Mouse (Mus musculus): ENCODE measurements at regions not wholly inside any gene's neighbourhood (a gene's known extent, or its start where the extent isn't known, plus 50 kb on each side); places are given as distances from the start of the nearest gene placed in this dataset.

DNA sequence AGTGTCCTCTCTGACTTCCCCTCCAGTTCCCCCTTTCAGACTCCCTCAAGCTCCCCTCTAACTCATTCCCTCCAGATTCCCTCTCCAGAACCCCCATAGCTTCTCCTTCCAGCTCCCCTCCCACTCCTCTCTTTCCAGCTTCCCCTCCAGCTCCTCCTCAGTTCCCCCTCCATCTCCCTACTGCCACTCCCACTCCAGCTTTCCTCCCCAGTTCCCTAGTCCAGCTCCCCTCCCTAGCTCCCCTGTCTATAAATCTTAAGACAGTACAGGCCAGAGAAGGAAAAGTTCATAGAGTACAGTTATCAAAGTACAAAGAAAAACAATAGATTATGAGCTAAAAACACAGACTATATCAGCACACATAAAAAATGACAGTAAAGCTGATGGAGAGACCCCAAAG is 173.6 kb upstream of the Dcbld2 start:
- H3K27me3 ChIP-seq (ENCODE audit: control insufficient read depth, insufficient read depth, low read length), result no peaks in the 10 kb centered on the region
- no peaks in the 10 kb centered on the region for H3K36me3 ChIP-seq (ENCODE audit: control insufficient read depth, insufficient read depth, low read length)

DNA sequence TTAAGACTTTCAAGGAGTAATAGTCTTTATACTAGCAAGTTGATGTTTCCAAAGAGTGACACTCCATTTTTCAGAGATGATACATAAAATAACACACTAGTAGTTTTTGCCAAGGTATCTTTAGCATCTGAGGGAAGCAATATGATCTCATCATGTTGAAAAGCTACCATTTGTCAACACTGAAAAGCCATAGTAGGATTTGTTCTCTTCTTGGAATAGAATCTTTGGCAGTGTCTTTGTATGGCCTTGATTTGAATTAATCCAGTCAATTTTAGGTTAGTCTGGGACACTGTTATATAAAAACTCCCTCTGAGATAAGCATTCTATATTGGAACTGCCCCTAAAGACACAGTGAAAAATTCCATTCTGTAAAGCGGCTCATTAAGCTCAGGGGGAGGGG is 171.4 kb upstream of the Dcbld2 start:
- H3K27me3 ChIP-seq (ENCODE audit: control insufficient read depth, insufficient read depth, low read length), result no peaks in the 10 kb centered on the region
- no peaks in the 10 kb centered on the region for H3K36me3 ChIP-seq (ENCODE audit: control insufficient read depth, insufficient read depth, low read length)
- no peaks in the 10 kb centered on the region for H3K9me3 ChIP-seq (ENCODE audit: control insufficient read depth, low read length)
- no peak overlapping the region for H3K4me3 ChIP-seq (ENCODE audit: low read depth, low read length)
- H3K4me1 ChIP-seq (ENCODE audit: control insufficient read depth, insufficient read depth, low read length), result no peaks in the 10 kb centered on the region
- no peak overlapping the region for H3K4me2 ChIP-seq (ENCODE audit: low read depth, severe bottlenecking)
- no peak for DNase-seq (ENCODE audit: low spot score)
- no peak for ATAC-seq (ENCODE audit: insufficient number of reproducible peaks, low FRiP score, low TSS enrichment, low read depth)
- H3K9ac ChIP-seq (ENCODE audit: low read length), result no peak overlapping the region
- H3K27ac ChIP-seq (replicated peaks; ENCODE audit: low read depth, low read length), result no peak overlapping the region
- 86% methylated on average over 1 of the region's 1 CpGs for WGBS

More for the DNA sequence above, 173.6 kb upstream of the Dcbld2 start:
- Histone ChIP-seq H3K9ac (ENCODE audit: low read length) (no peak overlapping the region), H3K4me1 (ENCODE audit: control insufficient read depth, insufficient read depth, low read length) (no peaks in the 10 kb centered on the region), H3K27ac (replicated peaks; ENCODE audit: low read depth, low read length) (no peak overlapping the region), H3K4me2 (ENCODE audit: low read depth, severe bottlenecking) (no peak overlapping the region), H3K9me3 (ENCODE audit: control insufficient read depth, low read length) (no peaks in the 10 kb centered on the region), H3K4me3 (ENCODE audit: low read depth, low read length) (no peak overlapping the region)
- DNase-seq (ENCODE audit: low spot score), result no peak
- no peak for ATAC-seq (ENCODE audit: insufficient number of reproducible peaks, low FRiP score, low TSS enrichment, low read depth)

DNA sequence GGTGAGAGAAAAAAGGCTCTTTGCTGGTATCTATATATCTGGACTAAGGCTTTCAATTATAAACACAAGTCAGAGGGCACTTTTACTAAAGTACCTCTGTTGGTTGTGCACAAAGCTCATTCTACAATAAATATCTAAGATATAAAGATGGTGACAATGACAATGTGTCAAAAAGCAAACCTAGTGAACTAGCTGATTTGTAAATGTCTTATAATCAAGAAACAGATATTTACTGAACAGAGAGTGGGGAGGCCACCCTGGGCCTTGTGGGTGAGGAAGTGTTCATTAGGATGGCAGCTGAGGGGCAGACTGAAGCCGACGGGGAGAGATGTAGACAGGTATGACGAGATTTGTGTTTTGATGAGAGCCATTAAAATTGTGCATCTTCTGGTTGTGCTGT is 132.0 kb upstream of the Dcbld2 start:
- no peaks in the 10 kb centered on the region for H3K9me3 ChIP-seq (ENCODE audit: control insufficient read depth, low read length)
- 87% methylated on average over 3 of the region's 3 CpGs for WGBS

GRCm38 (mm10) chr16:58281474-58281873 is 126.8 kb upstream of the Dcbld2 start:
- no peak overlapping the region for H3K4me3 ChIP-seq (ENCODE audit: low read depth, low read length)
- no peak overlapping the region for H3K9ac ChIP-seq (ENCODE audit: low read length)

More for the DNA sequence above, 132.0 kb upstream of the Dcbld2 start:
- no peak for ATAC-seq (ENCODE audit: insufficient number of reproducible peaks, low FRiP score, low TSS enrichment, low read depth)
- no peaks in the 10 kb centered on the region for H3K36me3 ChIP-seq (ENCODE audit: control insufficient read depth, insufficient read depth, low read length)
- no peak overlapping the region for H3K9ac ChIP-seq (ENCODE audit: low read length)
- H3K27me3 ChIP-seq (ENCODE audit: control insufficient read depth, insufficient read depth, low read length), result no peaks in the 10 kb centered on the region
- H3K27ac ChIP-seq (replicated peaks; ENCODE audit: low read depth, low read length), result no peak overlapping the region
- H3K4me1 ChIP-seq (ENCODE audit: control insufficient read depth, insufficient read depth, low read length), result no peaks in the 10 kb centered on the region
- DNase-seq (ENCODE audit: low spot score), result no peak
- H3K4me3 ChIP-seq (ENCODE audit: low read depth, low read length), result no peak overlapping the region
- no peak overlapping the region for H3K4me2 ChIP-seq (ENCODE audit: low read depth, severe bottlenecking)

GRCm38 (mm10) chr16:58294457-58294856 is 113.8 kb upstream of the Dcbld2 start:
- Histone ChIP-seq H3K9ac (ENCODE audit: low read length) (no peak overlapping the region), H3K27me3 (ENCODE audit: control insufficient read depth, insufficient read depth, low read length) (no peaks in the 10 kb centered on the region), H3K27ac (replicated peaks; ENCODE audit: low read depth, low read length) (no peak overlapping the region), H3K4me2 (ENCODE audit: low read depth, severe bottlenecking) (no peak overlapping the region), H3K4me3 (ENCODE audit: low read depth, low read length) (no peak overlapping the region), H3K4me1 (ENCODE audit: control insufficient read depth, insufficient read depth, low read length) (no peaks in the 10 kb centered on the region), H3K9me3 (ENCODE audit: control insufficient read depth, low read length) (no peaks in the 10 kb centered on the region), H3K36me3 (ENCODE audit: control insufficient read depth, insufficient read depth, low read length) (no peaks in the 10 kb centered on the region)
- ATAC-seq (ENCODE audit: insufficient number of reproducible peaks, low FRiP score, low TSS enrichment, low read depth) (no peak), DNase-seq (ENCODE audit: low spot score) (no peak)
- WGBS, result 90% methylated on average over 3 of the region's 3 CpGs

More at GRCm38 (mm10) chr16:58281474-58281873, 126.8 kb upstream of the Dcbld2 start:
- no peaks in the 10 kb centered on the region for H3K4me1 ChIP-seq (ENCODE audit: control insufficient read depth, insufficient read depth, low read length)
- no peaks in the 10 kb centered on the region for H3K27me3 ChIP-seq (ENCODE audit: control insufficient read depth, insufficient read depth, low read length)
- ATAC-seq (ENCODE audit: insufficient number of reproducible peaks, low FRiP score, low TSS enrichment, low read depth) (no peak), DNase-seq (ENCODE audit: low spot score) (no peak)
- H3K27ac ChIP-seq (replicated peaks; ENCODE audit: low read depth, low read length), result no peak overlapping the region
- H3K36me3 ChIP-seq (ENCODE audit: control insufficient read depth, insufficient read depth, low read length), result no peaks in the 10 kb centered on the region
- H3K9me3 ChIP-seq (ENCODE audit: control insufficient read depth, low read length), result no peaks in the 10 kb centered on the region
- H3K4me2 ChIP-seq (ENCODE audit: low read depth, severe bottlenecking), result no peak overlapping the region
- WGBS, result 52% methylated on average over 3 of the region's 3 CpGs

DNA sequence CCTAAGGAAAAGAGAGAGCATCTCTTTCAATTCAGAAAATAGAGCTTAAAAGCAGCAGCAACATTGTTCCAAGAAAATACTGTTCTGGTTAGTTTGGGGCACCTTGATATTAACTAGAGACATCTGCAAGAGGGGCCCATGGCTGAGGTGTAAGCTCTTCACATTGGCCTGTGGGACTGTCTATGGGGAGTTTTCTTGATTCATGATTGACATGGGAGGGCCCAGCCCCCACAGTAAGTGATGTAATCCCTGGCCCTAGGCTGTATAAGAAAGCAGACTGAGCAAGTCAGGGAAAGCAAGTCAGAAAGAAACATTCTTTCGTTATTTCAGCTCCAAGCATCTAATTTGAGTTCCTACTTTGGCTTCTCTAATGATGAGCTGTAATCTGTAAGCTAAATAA is 113.1 kb upstream of the Dcbld2 start:
- no peak overlapping the region for H3K4me3 ChIP-seq (ENCODE audit: low read depth, low read length)
- H3K4me2 ChIP-seq (ENCODE audit: low read depth, severe bottlenecking), result no peak overlapping the region
- H3K9ac ChIP-seq (ENCODE audit: low read length), result no peak overlapping the region
- ATAC-seq (ENCODE audit: insufficient number of reproducible peaks, low FRiP score, low TSS enrichment, low read depth), result no peak
- no peak for DNase-seq (ENCODE audit: low spot score)
- H3K27me3 ChIP-seq (ENCODE audit: control insufficient read depth, insufficient read depth, low read length), result no peaks in the 10 kb centered on the region
- 88% methylated on average over 1 of the region's 1 CpGs for whole genome bisulfite sequencing
- no peaks in the 10 kb centered on the region for H3K9me3 ChIP-seq (ENCODE audit: control insufficient read depth, low read length)
- no peak overlapping the region for H3K27ac ChIP-seq (replicated peaks; ENCODE audit: low read depth, low read length)
- no peaks in the 10 kb centered on the region for H3K36me3 ChIP-seq (ENCODE audit: control insufficient read depth, insufficient read depth, low read length)
- H3K4me1 ChIP-seq (ENCODE audit: control insufficient read depth, insufficient read depth, low read length), result no peaks in the 10 kb centered on the region

- DNase-seq (ENCODE audit: low spot score), result peak; percentile 73
- H3K27me3 ChIP-seq (ENCODE audit: control insufficient read depth, insufficient read depth, low read length), result no peaks in the 10 kb centered on the region
- no peaks in the 10 kb centered on the region for H3K9me3 ChIP-seq (ENCODE audit: control insufficient read depth, low read length)
- no peak overlapping the region for H3K9ac ChIP-seq (ENCODE audit: low read length)
- H3K36me3 ChIP-seq (ENCODE audit: control insufficient read depth, insufficient read depth, low read length), result no peaks in the 10 kb centered on the region
- H3K27ac ChIP-seq (replicated peaks; ENCODE audit: low read depth, low read length), result no peak overlapping the region
- no peak overlapping the region for H3K4me2 ChIP-seq (ENCODE audit: low read depth, severe bottlenecking)
- H3K4me3 ChIP-seq (ENCODE audit: low read depth, low read length), result no peak overlapping the region
- WGBS, result 24% methylated on average over 4 of the region's 4 CpGs
- ATAC-seq (ENCODE audit: insufficient number of reproducible peaks, low FRiP score, low TSS enrichment, low read depth), result peak; percentile 89
- H3K4me1 ChIP-seq (ENCODE audit: control insufficient read depth, insufficient read depth, low read length), result no peaks in the 10 kb centered on the region
Measured at GRCm38 (mm10) chr16:58299495-58299894, 108.7 kb upstream of the Dcbld2 start.

- Histone ChIP-seq H3K27ac (replicated peaks; ENCODE audit: low read depth, low read length) (no peak overlapping the region), H3K27me3 (ENCODE audit: control insufficient read depth, insufficient read depth, low read length) (no peaks in the 10 kb centered on the region)
- 92% methylated on average over 6 of the region's 6 CpGs for WGBS
Measured at GRCm38 (mm10) chr16:58300098-58300497, 108.1 kb upstream of the Dcbld2 start.

GRCm38 (mm10) chr16:58303555-58303954 is 104.7 kb upstream of the Dcbld2 start:
- Histone ChIP-seq H3K36me3 (ENCODE audit: control insufficient read depth, insufficient read depth, low read length) (no peaks in the 10 kb centered on the region), H3K27ac (replicated peaks; ENCODE audit: low read depth, low read length) (no peak overlapping the region), H3K9me3 (ENCODE audit: control insufficient read depth, low read length) (no peaks in the 10 kb centered on the region), H3K4me2 (ENCODE audit: low read depth, severe bottlenecking) (no peak overlapping the region), H3K9ac (ENCODE audit: low read length) (no peak overlapping the region), H3K4me3 (ENCODE audit: low read depth, low read length) (no peak overlapping the region), H3K4me1 (ENCODE audit: control insufficient read depth, insufficient read depth, low read length) (no peaks in the 10 kb centered on the region), H3K27me3 (ENCODE audit: control insufficient read depth, insufficient read depth, low read length) (no peaks in the 10 kb centered on the region)
- DNase-seq (ENCODE audit: low spot score) (peak; percentile 22), ATAC-seq (ENCODE audit: insufficient number of reproducible peaks, low FRiP score, low TSS enrichment, low read depth) (no peak)
- 30% methylated on average over 5 of the region's 5 CpGs for WGBS

More at GRCm38 (mm10) chr16:58300098-58300497, 108.1 kb upstream of the Dcbld2 start:
- DNase-seq (ENCODE audit: low spot score) (no peak), ATAC-seq (ENCODE audit: insufficient number of reproducible peaks, low FRiP score, low TSS enrichment, low read depth) (no peak)
- Histone ChIP-seq H3K9me3 (ENCODE audit: control insufficient read depth, low read length) (no peaks in the 10 kb centered on the region), H3K36me3 (ENCODE audit: control insufficient read depth, insufficient read depth, low read length) (no peaks in the 10 kb centered on the region), H3K4me2 (ENCODE audit: low read depth, severe bottlenecking) (no peak overlapping the region), H3K4me1 (ENCODE audit: control insufficient read depth, insufficient read depth, low read length) (no peaks in the 10 kb centered on the region), H3K9ac (ENCODE audit: low read length) (no peak overlapping the region), H3K4me3 (ENCODE audit: low read depth, low read length) (no peak overlapping the region)
